Mouse (Mus musculus) left cerebral cortex, adult 18-20 months (tissue): ENCODE data around the gene Hacd3. TPM values are rescaled to one million over a fixed set of nuclear protein-coding genes. Genes with fewer than 3 reads are reported as not detected.
"Not testable (repeated sequence)": the region's sequence is repeated elsewhere in the genome, so short reads cannot be mapped to it uniquely, and the experiment has no call there.

Experiments used
- DNase-seq, 2 experiments: peaks; one replicate each; pipeline ENCODE4 v3.0.0; 2021 to 2022; ENCODE audit warnings: low spot score in 2 of 2, mixed read lengths in 1 of 2
- total RNA-seq, 2 experiments: library from RNA; stranded (reverse); gene quantifications; 2 replicates each; pipeline ENCODE4 v1.2.3; 2021

The Hacd3 gene
- total RNA-seq, 2 experiments from 2014 or later, result 154 to 160 TPM

DNA sequence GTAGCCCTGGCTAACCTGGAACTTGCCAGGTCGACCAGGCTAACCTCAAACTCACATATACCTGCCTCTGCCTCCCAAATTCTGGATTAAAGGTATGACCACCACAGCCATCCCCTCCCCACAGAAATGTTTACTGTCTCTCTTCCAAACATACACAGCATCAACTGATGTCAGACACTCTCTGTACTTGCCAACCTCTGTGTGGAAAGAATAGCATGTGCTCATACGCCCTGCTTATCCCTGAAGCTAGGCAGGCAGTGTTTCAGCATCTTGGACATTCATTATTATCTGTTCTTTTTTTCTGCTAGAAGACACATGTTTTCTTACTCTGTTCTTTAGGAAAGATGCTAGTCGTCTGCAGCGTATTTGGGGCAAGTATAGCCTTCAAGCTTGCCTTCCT lies 3.6 kb downstream of the Hacd3 start:
- no peak for DNase-seq

DNA sequence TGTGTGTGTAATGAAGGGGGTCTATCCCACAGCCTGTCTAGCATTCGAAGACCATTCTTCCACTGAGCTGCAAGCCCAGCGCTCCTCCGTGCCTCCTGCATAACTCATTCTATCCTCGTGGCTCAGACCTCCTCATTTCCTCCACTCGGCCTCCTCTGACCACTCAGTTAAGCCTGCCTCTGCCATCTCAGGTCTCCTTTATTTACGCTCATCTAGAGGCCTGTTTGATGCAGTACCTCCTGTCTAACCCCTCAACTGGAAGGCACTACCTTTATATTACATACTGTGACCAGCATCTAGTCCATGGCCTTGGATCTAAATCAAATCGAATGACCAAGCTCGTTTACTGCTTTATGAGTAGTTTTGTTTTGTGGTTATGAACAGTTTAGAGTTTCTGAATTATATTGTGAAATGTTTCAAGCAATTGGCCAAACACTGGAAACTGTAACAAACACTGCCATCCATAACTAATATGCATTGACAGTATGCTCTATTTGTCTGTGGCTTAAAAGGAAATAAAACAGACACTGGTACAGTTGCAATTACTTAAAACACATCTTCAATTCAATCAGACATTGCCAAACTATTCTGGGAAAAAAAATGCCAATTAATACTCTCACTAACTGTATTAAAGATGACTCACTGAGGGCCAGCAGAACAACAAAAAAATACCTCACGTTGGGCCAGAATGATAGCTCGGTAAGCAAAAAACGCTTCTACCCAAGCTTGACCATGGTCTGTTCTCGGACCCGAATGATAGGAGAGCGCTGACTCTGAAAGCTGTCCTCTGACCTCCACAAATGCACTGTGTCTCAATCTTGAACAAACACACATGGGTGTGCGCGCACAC lies 4.3 kb downstream of the Hacd3 start:
- DNase-seq, result no peak

DNA sequence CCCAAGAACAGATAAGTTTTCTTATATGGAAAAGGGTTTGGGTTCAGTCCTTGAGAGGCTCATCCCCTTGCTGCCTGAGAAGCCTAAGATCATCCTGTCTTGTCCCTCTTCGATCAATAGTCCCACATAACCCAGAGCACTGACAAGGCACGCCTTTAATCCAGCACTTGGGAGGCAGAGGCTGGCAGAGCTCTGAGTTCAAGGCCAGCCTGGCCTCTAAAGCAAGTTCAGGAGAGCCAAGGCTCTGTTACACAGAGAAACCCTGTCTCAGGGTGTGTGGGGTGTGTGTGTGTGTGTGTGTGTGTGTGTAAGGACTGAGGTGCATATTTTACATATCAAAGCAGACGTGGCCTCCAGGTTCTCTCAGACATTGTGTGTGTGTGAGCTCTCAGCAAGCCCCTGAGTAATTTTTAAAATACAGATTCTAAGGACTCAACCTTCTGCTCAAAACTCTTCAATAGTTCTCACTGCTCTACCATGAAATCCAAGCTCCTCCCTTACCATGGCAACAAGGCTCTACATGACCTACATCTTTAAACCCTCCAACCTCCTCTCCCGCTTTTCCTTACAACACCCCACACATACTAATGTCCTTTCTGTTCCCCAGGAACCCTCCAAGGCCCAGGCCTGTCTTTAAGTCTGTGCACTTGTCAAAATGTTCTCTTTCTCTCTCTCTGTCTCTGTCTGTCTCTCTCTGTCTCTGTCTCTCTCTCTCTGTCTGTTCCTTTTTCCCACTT lies 5.1 kb downstream of the Hacd3 start:
- no peak for DNase-seq

DNA sequence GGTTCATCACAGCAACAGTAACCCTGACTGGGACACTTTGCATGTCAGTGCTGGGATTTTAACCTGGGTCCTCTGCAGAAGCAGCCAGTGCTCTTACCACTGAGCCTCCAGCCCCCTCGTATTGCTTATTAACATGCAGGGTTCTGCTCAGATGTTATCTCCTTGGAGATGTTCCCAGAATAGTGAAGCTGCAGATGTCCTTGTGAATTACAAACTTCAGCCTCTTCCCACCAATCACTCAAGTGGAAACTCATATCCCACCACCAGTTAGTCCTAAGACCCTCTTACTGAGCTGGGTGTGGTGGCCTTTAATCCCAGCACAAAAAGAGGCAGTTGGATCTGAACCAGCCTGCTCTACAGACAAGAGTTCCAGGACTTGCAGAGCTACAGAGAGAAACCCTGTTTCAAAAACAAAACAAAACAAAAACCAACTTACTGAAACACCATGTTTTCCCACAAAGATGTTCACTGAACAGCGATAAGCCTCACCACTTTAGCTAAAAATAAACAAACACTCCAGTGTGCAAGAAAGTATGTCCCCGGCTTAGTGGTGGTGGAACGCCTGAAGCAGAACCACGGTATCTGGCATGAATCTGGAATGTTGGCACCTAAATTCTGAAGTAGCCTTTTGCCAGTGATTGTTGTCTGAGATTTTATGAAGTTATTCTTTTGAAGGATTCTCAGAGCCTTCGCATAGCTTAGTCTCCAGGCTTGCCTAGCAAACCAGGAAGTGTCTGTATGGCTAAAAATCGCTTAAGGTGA lies 5.9 kb downstream of the Hacd3 start:
- DNase-seq, result no peak

DNA sequence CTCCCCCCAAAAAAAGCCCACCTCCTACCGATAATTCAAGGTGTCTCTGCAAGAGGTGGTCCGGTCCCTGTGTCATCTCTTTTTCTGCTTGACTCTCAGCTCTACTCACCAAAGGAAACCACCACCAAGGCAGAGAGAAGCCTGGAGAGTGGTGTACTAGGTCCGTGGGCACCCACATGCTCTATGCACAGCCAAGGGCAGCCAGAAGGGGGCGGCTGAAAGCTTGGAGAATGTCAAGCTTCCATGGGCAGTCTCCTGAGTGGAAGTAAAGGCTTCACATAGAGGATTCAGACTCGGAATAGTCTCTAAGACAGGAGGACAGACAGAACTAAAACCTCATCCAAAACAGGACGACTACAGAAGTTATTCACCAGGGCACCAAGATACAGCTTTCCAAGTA lies 10.2 kb downstream of the Hacd3 start:
- no peak for DNase-seq

DNA sequence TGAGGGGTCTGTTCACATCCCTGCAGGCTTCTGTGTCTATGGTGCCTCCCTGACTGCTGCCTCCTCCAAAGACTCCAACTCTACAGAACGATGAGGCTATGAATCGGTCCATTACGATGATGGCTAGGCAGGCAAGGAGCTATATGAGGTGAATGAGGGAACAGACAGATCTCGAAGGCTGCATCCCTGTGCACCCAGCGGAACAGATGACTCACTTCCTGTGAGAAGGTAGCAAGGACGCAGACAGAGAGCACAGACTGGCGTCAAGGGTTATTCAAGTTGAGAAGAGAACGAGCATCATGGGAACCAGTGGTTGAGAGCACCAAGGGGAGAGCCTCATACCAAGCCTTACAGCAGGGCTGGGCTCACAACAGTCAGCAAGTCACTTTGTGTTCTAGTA lies 10.9 kb downstream of the Hacd3 start:
- no peak for DNase-seq

DNA sequence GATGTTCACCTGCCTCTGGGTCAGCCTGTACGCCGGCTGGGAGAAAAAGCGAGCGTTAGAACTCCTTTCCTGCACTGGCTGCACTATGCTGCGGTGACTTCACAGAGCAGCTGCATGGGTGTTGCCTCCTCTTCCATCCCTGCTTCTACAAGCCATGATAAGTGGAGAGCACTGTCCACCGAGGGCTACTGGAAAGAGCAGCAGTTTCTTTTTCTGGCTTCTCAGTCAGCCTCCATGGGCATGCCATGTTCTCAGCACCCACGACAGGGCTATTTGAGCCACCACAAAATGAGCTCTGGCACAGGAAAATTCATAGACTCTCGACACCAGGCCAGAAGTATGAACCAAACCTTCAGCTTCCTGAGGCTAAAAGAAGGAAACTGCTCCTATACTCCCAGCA lies 15.8 kb downstream of the Hacd3 start:
- DNase-seq, result peak; percentile 17 to 60

DNA sequence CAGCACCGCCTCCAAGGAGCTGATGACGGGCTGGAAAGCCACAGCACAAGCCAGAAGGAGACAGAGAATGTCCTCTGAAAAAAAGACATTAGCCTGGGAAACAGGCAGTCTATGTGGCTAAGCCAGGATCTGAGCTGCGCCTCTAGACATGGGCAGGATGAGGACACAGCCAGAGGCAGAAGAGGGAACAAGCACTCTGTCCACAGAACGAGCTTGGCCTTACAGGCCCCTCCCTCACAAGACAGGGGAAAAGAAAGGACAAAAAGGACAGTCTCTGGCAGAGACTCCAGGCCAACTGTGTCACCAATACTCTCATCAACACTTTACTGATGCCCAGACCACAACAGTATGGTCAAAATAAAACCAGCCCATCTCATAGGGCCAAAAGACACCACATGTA lies 20.0 kb downstream of the Hacd3 start:
- no peak for DNase-seq

DNA sequence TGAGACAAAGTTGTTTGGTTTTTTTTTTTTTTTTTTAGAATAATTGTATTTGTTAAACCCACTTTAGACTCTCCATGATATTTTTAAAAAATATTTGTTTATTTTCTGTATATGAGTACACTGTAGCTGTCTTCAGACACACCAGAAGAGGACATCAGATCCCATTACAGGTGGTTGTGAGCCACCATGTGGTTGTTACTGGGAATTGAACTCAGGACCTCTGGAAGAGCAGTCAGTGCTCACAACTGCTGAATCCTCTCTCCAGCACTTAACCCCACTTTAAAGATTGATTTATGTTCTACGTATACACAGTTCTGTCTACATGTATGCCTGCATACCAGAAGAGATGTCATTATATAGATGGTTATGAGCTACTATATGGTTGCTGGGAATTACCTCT lies 26.0 kb downstream of the Hacd3 start:
- not testable (repeated sequence) for DNase-seq

DNA sequence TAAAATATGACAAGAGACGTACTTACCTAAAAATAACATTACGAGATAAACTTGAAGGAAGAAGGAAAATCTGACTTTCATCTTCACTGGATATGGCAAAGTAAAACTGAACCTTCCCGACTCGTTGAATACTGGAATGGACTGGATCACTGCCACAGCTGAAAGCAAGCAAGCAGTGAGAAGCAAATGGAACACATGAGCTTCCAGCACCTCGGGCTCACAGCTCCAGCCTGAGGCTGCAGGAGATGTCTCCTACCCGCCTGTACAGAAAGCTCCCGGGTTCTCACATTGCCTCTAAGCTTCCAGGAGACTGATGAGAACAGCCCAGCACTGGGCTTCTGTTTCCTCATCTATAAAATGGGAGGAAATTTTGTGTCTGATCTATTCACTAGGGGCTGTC lies 31.2 kb downstream of the Hacd3 start:
- no peak for DNase-seq

DNA sequence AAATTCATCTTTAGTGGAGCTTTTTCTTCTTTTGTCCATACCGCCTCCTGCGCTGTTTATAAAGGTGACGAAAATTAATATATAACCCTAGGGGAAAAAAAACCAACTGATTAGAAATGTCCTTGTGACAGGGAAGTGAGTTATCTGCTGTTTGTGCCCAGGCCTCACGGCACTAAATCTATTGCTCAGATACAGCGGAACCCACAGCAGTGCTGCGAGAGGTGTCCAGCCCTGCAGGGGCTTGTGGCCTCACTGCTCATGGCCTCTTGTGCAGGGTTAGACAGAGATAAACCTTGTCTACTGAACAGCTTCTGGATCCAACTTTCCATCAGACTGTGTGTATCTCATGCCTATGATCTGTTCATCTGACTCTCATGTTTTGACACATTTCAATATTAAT lies 33.0 kb downstream of the Hacd3 start:
- DNase-seq, result no peak

DNA sequence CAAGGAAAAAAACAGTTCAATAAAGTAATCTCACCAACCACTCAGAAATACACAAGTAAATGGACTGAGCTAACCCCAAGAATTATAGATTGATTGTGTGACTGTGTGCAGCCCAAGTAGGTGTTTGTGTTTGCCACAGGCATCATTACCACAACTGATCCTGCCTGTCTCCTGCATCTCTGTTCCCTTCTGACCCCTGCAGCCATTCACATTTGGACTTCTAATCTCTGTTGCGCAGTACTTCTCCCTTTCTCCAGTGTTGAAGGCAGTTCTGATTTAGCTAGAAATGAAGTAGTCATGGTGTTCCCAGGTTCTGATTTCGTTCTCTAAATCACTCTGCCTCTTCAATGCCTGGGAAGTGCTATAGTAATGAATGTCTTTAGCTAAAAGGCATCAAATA lies 33.8 kb downstream of the Hacd3 start:
- no peak for DNase-seq

DNA sequence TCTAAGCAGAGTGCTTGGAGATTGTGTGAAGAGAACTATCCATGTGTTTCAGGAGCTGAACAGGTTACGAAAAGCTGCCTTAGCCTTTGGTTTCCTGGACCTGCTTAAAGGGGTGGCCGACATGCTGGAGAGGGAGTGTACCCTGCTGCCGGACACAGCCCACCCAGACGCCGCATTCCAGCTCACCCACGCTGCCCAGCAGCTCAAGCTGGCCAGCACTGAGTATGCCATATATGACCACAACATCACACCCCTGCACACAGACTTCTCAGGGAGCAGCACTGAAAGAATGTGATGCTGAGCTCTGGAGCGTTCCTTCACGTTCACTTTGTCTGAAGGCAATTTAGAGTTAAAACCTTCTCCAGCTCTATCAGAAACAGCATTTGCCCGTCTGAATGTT lies 35.7 kb downstream of the Hacd3 start:
- DNase-seq, result peak in 1 of 2 experiments; percentile 25

DNA sequence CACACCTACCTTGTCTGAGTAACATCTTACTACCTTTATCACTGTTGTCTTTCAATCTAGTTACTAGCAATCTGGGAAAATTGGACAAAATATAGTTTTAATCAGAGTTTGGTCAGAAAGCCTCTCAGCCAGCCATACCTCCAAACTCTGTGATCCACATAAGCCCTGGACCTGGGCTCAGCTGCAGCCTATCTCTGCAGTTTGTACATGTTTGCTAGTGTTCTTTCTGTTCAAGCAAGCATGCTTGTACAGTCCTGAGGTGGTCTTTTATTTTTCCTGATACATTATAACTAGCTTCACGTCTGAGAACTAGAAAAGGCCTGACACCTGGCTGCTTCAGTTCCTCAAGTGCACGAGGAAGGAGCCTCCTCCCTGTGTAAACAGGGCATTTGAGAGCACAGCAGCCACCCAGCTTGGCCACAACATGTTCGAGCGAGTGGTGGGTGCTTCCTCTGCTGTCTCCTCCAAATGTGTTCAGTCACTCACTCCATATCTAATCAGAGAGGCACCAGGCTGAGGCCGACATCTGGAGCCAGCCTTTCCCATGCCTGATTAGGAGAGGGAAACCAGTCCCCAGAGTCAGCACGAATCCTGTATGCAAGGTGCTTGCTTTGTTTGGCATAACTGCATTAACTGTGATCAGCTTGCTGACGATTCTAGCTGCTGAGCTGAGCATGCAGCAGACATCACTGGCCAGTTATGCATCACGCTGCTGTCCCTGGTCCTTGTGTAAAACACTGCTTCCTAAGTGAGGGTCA lies 36.3 kb downstream of the Hacd3 start:
- no peak for DNase-seq

DNA sequence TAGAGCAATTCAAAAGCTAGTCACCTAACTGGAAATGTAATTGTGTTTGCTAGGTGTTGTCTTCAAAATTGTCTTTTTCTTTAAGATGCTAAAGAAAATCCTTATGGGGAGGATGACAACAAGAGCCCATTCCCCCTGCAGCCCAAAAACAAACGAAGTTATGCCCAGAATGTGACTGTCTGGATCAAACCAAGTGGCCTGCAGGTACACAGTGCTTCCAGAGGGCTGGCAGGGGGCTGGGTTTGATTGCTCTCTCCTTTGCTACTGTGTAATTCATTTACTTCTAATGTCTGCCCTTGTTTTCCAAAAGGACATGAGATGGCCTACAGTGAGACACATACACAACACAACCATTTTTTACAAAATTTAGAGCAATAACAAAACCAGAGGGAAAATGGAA lies 39.6 kb downstream of the Hacd3 start:
- no peak for DNase-seq

DNA sequence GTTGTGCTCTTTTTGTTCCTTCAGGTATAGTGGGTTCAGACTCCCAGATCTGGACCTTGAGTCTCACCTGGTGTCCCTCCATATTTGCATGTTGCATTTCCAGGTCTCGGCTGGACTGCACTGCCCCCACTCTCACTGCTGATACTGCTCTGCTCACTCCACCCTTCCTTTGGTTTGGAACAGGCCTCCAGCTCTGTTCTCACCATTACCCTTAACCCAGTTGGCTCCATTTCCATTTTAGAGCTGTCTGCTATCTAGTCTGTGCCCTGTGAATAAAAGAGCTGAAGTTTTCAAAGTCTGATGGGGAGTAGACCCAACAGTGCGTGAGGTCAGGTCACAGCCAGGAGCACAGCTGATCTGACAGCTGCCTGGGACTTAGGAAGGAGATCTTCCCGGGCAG lies 40.9 kb downstream of the Hacd3 start:
- no peak for DNase-seq

DNA sequence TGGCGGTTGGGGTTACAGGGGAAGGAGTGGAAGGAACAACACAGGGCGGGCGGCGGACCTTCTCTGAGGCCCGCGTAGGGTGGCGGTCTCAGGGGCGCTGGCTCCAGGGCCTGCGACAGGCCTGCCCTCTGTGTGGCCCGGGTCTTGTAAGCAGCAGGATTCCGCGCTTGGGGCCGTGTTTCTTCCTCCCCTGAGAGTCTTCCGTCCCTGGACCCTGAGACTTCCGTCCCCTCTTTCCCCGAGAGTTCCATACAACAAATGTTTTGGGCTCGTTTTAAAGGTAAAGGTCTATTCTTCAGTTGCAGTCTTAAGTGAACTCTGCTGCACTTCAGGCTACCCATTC lies 60.5 kb downstream of the Hacd3 start:
- DNase-seq, result no peak

DNA sequence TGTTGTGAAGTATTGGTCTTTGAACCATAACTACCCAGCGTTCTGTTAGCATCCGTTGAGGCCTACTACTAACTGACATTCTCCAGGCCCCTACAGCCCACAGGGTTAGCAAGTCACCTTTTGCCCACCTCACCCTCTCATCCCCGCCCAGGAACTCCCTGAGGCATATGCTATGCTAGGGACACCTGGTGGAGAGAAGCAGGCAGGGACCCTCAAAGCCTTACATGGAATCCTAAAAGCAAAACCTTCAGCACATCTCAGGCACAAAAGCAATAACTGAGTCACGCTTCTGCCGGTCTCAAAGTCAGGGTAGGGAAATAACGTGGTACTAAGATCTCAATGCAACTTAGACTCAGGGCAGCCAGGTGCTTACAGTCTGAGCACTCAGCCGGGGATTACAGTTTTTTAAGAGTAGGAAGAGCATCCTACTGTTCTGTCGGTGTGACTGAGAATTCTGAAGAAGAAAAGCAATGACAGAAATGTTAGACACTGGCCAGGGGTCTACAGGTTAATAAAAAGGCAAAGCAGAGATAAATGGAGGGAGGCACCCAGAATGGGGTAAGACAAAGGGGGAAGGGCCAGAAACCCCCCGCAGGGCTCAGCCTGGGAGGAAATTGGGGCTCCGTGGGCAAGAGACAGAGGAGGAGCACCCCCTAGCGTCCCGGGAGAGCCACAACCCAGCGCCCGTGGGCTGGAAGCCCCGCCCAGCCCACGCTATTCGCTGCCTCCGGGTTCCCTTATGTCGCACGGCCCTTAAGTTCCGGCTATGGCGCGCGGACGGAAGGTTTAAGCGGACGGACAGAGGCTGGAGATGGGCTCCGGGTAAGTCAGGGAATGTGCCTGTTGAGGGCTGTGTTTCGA lies 61.1 kb downstream of the Hacd3 start, which contains the start of gene Ints14:
TSS of gene Ints14 (plus strand) at position 789 of the 861 bp plus-strand sequence.
- peak; percentile 96 for DNase-seq

DNA sequence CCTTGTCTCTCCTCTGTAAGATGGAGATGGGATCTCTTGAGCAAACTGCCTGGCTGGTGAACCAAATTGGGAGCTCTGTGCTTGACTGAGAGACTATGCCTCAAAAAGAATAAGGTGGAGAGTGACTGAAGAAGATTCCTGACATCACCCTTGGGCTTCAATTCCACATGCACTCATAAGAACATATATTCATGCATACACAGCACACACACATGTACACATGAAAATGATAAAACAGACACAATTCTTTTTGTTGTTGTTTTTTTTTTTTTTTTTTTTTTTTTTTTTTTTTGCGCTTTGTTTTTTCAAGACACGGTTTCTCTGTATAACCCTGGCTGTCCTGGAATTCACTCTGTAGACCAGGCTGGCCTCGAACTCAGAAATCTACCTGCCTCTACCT lies 64.2 kb downstream of the Hacd3 start:
- no peak for DNase-seq

DNA sequence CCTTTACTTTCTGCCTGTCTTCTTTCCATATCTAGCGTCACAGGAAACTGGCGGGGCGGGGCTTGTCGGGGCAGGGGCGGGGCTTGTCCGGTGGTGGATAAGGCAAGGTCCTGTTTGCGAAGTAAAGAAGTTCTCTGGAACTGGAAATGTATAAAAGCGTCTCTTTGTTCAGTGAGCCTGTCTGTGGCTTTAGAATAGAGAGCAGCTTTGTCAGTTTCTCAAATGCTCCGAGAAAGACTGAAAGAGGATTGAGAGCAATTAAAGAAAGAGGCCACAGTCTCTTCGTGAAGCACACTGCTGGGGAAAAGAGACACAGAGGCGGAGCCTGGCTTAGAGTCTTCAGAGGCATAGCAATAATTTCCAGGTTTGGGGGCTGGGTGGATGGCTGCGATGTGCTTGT lies 65.2 kb downstream of the Hacd3 start:
- no peak for DNase-seq
